Mouse (Mus musculus): Measurements from ENCODE around the gene Vezt.

DNA sequence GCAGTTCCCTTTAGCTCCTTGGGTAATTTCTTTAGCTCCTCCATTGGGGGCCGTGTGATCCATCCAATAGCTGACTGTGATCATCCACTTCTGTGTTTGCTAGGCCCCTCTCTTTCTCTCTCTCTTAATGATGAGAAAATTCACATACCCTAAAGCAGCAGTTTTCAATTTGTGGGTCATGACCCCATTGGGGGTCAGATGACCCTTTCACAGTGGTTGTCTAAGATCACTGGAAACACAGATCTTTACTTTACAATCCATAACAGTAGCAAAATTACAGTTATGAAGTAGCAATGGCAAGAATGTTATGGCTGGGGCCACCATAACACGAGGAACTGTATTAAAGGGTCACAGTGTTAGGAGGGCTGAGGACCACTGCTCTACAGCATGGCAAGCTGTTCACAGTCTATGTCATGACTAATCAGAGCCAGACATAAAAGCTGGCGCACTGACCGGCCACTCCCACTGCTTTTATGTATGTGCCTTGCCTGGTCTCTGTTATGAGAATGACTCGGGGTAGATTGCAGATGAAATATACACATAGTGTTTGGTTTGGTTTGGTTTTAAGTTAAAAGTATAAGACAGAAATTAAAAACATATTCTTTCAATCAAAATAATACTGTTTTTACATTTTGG lies 125.7 kb downstream of the Vezt start:
- TF ChIP-seq MYOG (IDR thresholded peaks at IDR 0.05; ENCODE audit: control insufficient read depth, extremely low read depth, insufficient read length), result no peak
- no peak for TF ChIP-seq CTCF (IDR thresholded peaks at IDR 0.05; ENCODE audit: control insufficient read depth, insufficient read depth, insufficient read length)
